Mouse (Mus musculus): ENCODE results near the gene Mrpl38. TPM values are rescaled to one million over a fixed set of nuclear protein-coding genes. Genes with fewer than 3 reads are reported as not detected.

Gene Mrpl38
- total RNA-seq, 2 experiments from 2014 or later: 49.4 to 49.9 TPM

- no peak for DNase-seq
- intact Hi-C loops (cut with DNase I): no loop called here
Measured at GRCm38 (mm10) chr11:116117819-116118218, 20.8 kb downstream of the Mrpl38 start.

DNA sequence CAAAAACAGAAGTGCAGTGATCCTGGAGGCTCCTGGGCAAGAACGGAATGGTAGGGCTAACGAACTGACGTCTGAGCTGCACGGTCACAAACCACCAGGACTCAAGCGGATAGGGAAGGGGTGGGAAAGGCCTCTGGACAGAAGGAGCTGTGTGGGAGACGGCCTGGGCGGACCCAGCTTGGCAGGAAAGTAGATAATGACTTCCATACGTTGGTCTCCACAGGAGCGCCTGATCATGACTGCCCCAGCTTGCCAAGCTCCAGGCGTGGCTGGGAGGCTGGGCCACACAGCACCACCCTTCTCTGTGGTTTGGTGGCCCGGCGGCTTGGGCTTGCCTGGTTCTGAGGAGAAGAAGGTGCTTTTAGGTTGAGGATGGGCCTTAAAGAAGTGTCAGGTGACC is 21.4 kb downstream of the Mrpl38 start:
- intact Hi-C loops (cut with DNase I): no loop called here
- no peak for DNase-seq

- DNase-seq: no peak
- intact Hi-C loops (cut with DNase I): no loop called here
Measured at GRCm38 (mm10) chr11:116111611-116112203, 27.0 kb downstream of the Mrpl38 start.

DNA sequence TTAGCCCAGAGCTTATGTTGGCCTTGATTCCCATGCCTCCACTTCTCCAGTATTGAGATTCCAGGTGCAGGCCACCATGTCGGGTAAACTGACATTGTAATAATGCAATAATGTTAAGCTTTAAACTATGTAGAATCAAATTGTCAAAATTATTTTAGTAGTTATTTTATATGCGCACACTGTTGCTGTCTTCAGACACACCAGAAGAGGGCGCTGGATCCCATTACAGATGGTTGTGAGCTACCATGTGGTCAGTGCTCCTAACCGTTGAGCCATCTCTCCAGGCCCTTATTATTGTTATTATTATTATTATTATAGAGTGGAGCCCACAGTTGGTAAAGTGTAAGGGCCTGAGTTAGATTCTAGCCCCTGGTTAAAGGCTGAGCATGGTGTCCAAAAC is 27.6 kb downstream of the Mrpl38 start:
- DNase-seq: no peak
- intact Hi-C loops (cut with DNase I): no loop called here

DNA sequence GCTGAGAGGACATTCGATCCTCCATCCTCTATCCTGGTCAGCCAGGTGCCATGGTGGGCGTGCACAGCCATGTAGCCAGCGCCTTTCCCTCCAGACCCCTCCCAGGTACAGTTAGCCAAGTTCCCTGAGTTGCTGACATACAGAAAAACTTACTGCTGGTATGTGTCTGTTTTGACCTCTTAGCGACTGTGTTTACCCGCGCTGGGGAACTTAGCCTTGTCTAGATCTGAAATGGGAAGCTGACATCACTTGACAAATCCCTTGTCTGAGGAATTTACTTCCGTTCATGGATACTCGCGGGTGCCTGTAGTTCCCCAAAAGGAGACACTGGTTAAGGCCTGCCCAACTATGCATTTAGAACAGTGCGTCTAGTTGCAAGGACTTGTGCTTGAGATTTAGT is 28.1 kb downstream of the Mrpl38 start:
- DNase-seq: no peak
- intact Hi-C loops (cut with DNase I): loop anchor here (1.0 kb wide), 1 partner anchor 20 kb away; no protein-coding TSS in a partner anchor

GRCm38 (mm10) chr11:116110131-116110530 is 28.5 kb downstream of the Mrpl38 start:
- peak; percentile 83 to 90 for DNase-seq
- intact Hi-C loops (cut with DNase I): loop anchor here (1.0 kb wide), 1 partner anchor 20 kb away; no protein-coding TSS in a partner anchor

- intact Hi-C loops (cut with DNase I): loop anchor here (1.0 kb wide), 1 partner anchor 21 kb away; no protein-coding TSS in a partner anchor
- no peak for DNase-seq
Measured at GRCm38 (mm10) chr11:116109441-116110081, 29.1 kb downstream of the Mrpl38 start.

- DNase-seq: peak; percentile 84 to 88
- intact Hi-C loops (cut with DNase I): no loop called here
Measured at GRCm38 (mm10) chr11:116108464-116109137, 30.1 kb downstream of the Mrpl38 start.

- intact Hi-C loops (cut with DNase I): no loop called here
- DNase-seq: no peak
Measured at GRCm38 (mm10) chr11:116107777-116108285, 30.8 kb downstream of the Mrpl38 start.

DNA sequence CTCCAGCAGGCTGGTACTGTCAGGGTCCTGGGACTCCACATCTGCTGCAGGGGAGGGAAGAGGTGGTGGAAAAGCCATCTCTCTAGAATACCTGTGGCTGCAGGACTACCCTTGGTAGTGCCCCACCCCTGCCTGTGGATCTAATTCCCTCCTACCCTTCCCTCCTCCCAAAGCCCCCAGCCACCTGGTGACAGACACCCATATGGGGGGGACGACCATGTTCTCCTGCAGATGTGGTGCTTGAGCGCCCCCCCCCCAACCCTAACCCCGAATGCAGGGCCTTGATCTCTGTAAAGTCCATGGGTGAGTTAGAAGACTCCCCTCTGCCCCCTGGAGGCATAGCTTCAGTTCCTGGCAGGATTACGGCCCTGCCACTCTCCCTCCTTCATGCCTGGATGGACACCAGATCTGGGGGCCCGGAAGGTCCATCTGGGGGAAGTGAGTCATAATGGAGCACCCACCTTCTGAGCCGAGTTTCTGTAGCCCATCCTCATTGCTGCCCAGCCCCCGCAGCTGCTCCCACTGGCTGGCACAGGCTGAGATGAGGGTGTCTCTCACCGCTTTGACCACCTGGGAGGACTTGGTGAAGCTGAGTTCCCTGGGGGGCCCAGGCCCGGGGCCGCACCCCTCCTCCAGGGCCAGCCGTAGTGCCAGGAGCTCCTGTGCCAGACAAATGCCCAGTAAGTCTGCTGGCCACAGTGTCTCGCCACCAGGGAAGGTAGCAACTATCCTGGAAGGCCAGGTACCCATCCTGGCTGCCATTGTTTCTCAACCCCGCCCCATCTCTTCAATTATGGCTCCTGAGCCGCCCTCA is 31.5 kb downstream of the Mrpl38 start:
- no peak for DNase-seq
- intact Hi-C loops (cut with DNase I): no loop called here

DNA sequence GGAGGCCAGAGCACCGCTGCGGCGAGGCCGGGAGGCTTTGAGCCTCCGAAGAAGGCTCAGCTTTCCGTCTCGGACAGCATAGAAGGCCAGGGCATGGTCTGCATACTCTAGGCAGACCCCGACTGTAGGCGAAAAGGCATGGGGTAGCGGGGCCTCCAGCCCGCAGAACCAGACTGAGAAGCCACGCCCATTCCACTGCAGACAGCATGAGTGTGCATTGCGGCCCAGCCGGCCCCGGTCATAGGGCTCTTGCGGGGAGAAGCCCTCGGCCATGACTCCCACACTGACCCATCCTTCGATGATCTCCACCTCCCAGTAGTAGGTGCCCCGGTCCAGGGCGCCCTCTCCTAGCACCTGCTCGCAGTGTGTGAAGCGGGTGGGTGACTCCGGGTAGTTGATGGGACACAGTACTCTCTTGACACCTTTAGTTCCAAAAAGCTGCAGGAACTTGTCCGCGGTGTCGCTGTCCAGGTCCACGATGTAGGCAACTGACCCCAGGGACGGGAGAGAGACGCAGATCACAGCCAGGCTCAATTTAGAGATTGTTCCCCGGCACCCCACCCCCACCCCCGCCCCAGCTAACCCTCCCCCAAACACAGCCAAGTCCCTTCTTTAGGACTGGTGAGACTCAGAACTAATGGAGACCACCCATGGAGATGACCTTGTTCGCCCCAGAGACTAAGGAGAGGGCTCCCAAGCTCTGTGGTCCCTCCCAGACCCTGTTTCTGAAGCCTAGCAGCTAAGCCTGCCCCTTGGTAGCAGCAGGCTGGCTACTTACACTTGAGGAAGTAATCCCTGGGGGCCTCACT is 32.3 kb downstream of the Mrpl38 start:
- DNase-seq: no peak
- intact Hi-C loops (cut with DNase I): no loop called here

DNA sequence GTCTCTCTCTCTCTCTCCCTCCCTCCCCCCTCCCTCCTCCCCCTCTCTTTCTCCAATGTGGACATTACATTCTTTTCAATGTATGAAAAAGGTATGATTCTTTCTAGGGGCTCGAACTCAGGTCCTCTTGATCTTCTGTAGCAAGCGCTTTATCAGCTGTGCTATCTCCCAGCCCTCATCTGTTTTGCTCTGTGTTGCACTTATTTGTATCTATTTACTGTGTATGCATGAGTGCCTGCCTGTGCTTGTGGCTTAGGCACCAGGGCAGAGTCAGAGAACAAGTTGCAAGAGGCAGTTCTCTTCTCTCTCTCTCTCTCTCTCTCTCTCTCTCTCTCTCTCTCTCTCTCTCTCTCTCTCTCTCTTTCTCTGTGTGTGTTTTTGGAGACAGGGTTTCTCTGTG is 33.6 kb downstream of the Mrpl38 start:
- no peak for DNase-seq
- intact Hi-C loops (cut with DNase I): no loop called here

GRCm38 (mm10) chr11:116104006-116104646 is 34.5 kb downstream of the Mrpl38 start:
- intact Hi-C loops (cut with DNase I): no loop called here
- peak; percentile 61 to 76 for DNase-seq

DNA sequence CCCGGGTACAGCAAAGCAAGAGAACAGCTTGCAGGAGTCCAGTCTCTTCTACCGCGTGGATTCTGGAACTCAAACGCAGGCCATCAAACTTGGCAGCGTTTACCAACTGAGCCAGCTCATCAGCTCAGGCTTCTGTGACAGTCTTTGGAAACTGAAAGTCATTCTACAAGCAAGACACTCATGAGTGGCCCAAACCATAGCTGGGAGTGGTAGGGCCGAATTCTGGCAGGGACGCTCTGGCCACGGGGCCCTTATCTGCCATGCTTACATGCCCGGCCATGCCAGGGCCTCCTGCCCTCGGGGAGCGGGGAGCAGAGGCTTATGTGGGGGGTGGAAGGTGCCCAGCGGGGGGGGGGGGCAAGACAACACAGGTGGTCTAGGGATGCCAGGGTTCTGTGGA is 35.1 kb downstream of the Mrpl38 start:
- no peak for DNase-seq
- intact Hi-C loops (cut with DNase I): no loop called here

- no peak for DNase-seq
Measured at GRCm38 (mm10) chr11:116102472-116102871, 36.2 kb downstream of the Mrpl38 start.

DNA sequence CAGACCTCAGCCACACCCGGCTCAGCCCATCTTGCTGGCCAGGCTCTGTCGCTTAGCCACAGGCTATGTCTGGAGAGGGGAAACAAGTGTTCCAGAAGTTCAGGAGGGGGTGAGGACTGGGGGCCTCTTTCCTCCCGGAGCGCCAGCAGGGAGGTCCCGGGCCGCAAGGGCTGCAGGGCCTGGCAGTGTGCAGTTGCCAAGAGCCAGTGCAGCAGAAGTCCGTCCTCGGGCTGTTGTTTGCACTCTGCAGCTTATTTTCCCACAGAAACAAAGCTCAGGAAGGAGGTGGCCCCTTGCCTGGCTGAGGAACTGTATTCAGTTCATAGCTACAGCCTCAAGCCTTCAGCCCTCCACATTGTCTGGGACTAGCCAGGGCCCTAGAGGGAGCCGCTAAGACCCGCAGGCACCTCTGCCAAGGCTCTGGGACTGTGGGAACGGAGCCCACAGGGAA is 36.7 kb downstream of the Mrpl38 start:
- DNase-seq: peak; percentile 64 to 74
- intact Hi-C loops (cut with DNase I): no loop called here

More at GRCm38 (mm10) chr11:116102472-116102871, 36.2 kb downstream of the Mrpl38 start:
- intact Hi-C loops (cut with DNase I): no loop called here

- DNase-seq: no peak
- intact Hi-C loops (cut with DNase I): no loop called here
Measured at GRCm38 (mm10) chr11:116100839-116101238, 37.8 kb downstream of the Mrpl38 start.

DNA sequence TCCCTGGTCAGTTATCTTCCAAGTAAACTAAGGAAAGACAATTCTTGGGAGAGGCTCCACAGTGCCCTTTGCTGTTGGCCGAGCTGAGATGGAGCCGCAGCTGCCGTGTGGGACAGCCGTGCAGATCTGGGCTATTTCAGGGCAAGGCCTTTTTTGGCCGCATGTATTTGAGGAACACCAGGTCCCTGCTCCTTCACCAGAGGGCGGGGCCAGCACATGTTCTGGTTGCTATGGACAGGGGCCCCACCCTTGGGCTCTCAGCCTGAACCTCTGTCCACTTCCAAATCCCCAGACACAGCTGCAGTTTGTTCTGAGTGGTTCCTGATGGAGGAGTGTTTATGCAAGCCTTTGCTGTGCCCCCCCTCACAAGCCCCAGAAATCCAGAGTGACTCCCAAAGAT is 38.3 kb downstream of the Mrpl38 start:
- DNase-seq: peak; percentile 75 to 87
- intact Hi-C loops (cut with DNase I): no loop called here

- intact Hi-C loops (cut with DNase I): no loop called here
- no peak for DNase-seq
Measured at GRCm38 (mm10) chr11:116099462-116099861, 39.2 kb downstream of the Mrpl38 start.
